Mouse (Mus musculus): ENCODE measurements around the gene Mon1b. TPM values are rescaled to one million over a fixed set of nuclear protein-coding genes. Genes with fewer than 3 reads are reported as not detected.

The Mon1b gene
- polyA plus RNA-seq, 2 experiments = 5.4 to 6.4 TPM

GRCm38 (mm10) chr8:113652450-113652849, 17.1 kb downstream of the Mon1b start:
- WGBS = 88% methylated on average over 12 of the region's 12 CpGs
- no peak for TF ChIP-seq POLR2A (IDR thresholded peaks at IDR 0.05; ENCODE audit: borderline replicate concordance, extremely low read depth, insufficient read depth, insufficient read length)
- ATAC-seq (ENCODE audit: low FRiP score, low read depth) (no peak), DNase-seq (ENCODE audit: low spot score) (no peak)
- Histone ChIP-seq H3K4me3 (replicated peaks; ENCODE audit: low read length) (no peak overlapping the region), H3K36me3 (ENCODE audit: control insufficient read depth, insufficient read depth, low read length) (no peaks in the 10 kb centered on the region), H3K9me3 (ENCODE audit: control insufficient read depth, low read length) (no peaks in the 10 kb centered on the region), H3K9ac (ENCODE audit: low read depth, low read length, severe bottlenecking) (no peak overlapping the region), H3K4me1 (ENCODE audit: control insufficient read depth, insufficient read depth, low read length) (no peaks in the 10 kb centered on the region), H3K4me2 (replicated peaks; ENCODE audit: low read depth, low read length, severe bottlenecking) (no peak overlapping the region), H3K27me3 (ENCODE audit: control insufficient read depth, insufficient read depth, low read length) (no peaks in the 10 kb centered on the region), H3K27ac (replicated peaks; ENCODE audit: low read depth, low read length) (no peak overlapping the region)

- ATAC-seq (ENCODE audit: low FRiP score, low read depth) (no peak), DNase-seq (ENCODE audit: low spot score) (no peak)
- no peak for TF ChIP-seq POLR2A (IDR thresholded peaks at IDR 0.05; ENCODE audit: borderline replicate concordance, extremely low read depth, insufficient read depth, insufficient read length)
- Histone ChIP-seq H3K9ac (ENCODE audit: low read depth, low read length, severe bottlenecking) (no peak overlapping the region), H3K4me3 (replicated peaks; ENCODE audit: low read length) (no peak overlapping the region), H3K9me3 (ENCODE audit: control insufficient read depth, low read length) (no peaks in the 10 kb centered on the region), H3K4me2 (replicated peaks; ENCODE audit: low read depth, low read length, severe bottlenecking) (no peak overlapping the region), H3K27ac (replicated peaks; ENCODE audit: low read depth, low read length) (no peak overlapping the region), H3K27me3 (ENCODE audit: control insufficient read depth, insufficient read depth, low read length) (no peaks in the 10 kb centered on the region), H3K36me3 (ENCODE audit: control insufficient read depth, insufficient read depth, low read length) (no peaks in the 10 kb centered on the region), H3K4me1 (ENCODE audit: control insufficient read depth, insufficient read depth, low read length) (no peaks in the 10 kb centered on the region)
- WGBS = 58% methylated on average over 4 of the region's 4 CpGs
Observed at GRCm38 (mm10) chr8:113653151-113653550, 17.8 kb downstream of the Mon1b start.

GRCm38 (mm10) chr8:113656154-113656553, 20.8 kb downstream of the Mon1b start:
- Histone ChIP-seq H3K4me1 (ENCODE audit: control insufficient read depth, insufficient read depth, low read length) (no peaks in the 10 kb centered on the region), H3K4me3 (replicated peaks; ENCODE audit: low read length) (no peak overlapping the region), H3K9me3 (ENCODE audit: control insufficient read depth, low read length) (no peaks in the 10 kb centered on the region), H3K27me3 (ENCODE audit: control insufficient read depth, insufficient read depth, low read length) (no peaks in the 10 kb centered on the region), H3K9ac (ENCODE audit: low read depth, low read length, severe bottlenecking) (no peak overlapping the region), H3K36me3 (ENCODE audit: control insufficient read depth, insufficient read depth, low read length) (no peaks in the 10 kb centered on the region), H3K4me2 (replicated peaks; ENCODE audit: low read depth, low read length, severe bottlenecking) (no peak overlapping the region), H3K27ac (replicated peaks; ENCODE audit: low read depth, low read length) (no peak overlapping the region)
- no peak for DNase-seq (ENCODE audit: low spot score)
- no peak for ATAC-seq (ENCODE audit: low FRiP score, low read depth)
- WGBS = 90% methylated on average over 5 of the region's 5 CpGs
- TF ChIP-seq POLR2A (IDR thresholded peaks at IDR 0.05; ENCODE audit: borderline replicate concordance, extremely low read depth, insufficient read depth, insufficient read length) = no peak

GRCm38 (mm10) chr8:113656681-113657298, 21.4 kb downstream of the Mon1b start:
- Histone ChIP-seq H3K27me3 (ENCODE audit: control insufficient read depth, insufficient read depth, low read length) (no peaks in the 10 kb centered on the region), H3K4me3 (replicated peaks; ENCODE audit: low read length) (no peak overlapping the region), H3K4me1 (ENCODE audit: control insufficient read depth, insufficient read depth, low read length) (no peaks in the 10 kb centered on the region), H3K36me3 (ENCODE audit: control insufficient read depth, insufficient read depth, low read length) (no peaks in the 10 kb centered on the region), H3K9ac (ENCODE audit: low read depth, low read length, severe bottlenecking) (no peak overlapping the region), H3K4me2 (replicated peaks; ENCODE audit: low read depth, low read length, severe bottlenecking) (no peak overlapping the region), H3K27ac (replicated peaks; ENCODE audit: low read depth, low read length) (no peak overlapping the region), H3K9me3 (ENCODE audit: control insufficient read depth, low read length) (no peaks in the 10 kb centered on the region)
- 74% methylated on average over 11 of the region's 11 CpGs for WGBS
- no peak for TF ChIP-seq POLR2A (IDR thresholded peaks at IDR 0.05; ENCODE audit: borderline replicate concordance, extremely low read depth, insufficient read depth, insufficient read length)
- DNase-seq (ENCODE audit: low spot score) (no peak), ATAC-seq (ENCODE audit: low FRiP score, low read depth) (no peak)

- Histone ChIP-seq H3K27ac (replicated peaks; ENCODE audit: low read depth, low read length) (no peak overlapping the region), H3K4me1 (ENCODE audit: control insufficient read depth, insufficient read depth, low read length) (peaks cover 3% of the 10 kb centered on the region; the same call in 1 of the 2 replicates), H3K9ac (ENCODE audit: low read depth, low read length, severe bottlenecking) (no peak overlapping the region), H3K4me2 (replicated peaks; ENCODE audit: low read depth, low read length, severe bottlenecking) (no peak overlapping the region), H3K4me3 (replicated peaks; ENCODE audit: low read length) (no peak overlapping the region), H3K27me3 (ENCODE audit: control insufficient read depth, insufficient read depth, low read length) (no peaks in the 10 kb centered on the region), H3K36me3 (ENCODE audit: control insufficient read depth, insufficient read depth, low read length) (no peaks in the 10 kb centered on the region), H3K9me3 (ENCODE audit: control insufficient read depth, low read length) (no peaks in the 10 kb centered on the region)
- TF ChIP-seq POLR2A (IDR thresholded peaks at IDR 0.05; ENCODE audit: borderline replicate concordance, extremely low read depth, insufficient read depth, insufficient read length) = no peak
- DNase-seq (ENCODE audit: low spot score) (no peak), ATAC-seq (ENCODE audit: low FRiP score, low read depth) (no peak)
- WGBS = 93% methylated on average over 1 of the region's 1 CpGs
Observed at GRCm38 (mm10) chr8:113660128-113660527, 24.7 kb downstream of the Mon1b start.
